Mouse (Mus musculus) liver, embryonic 11.5 days (tissue): ENCODE results near the gene Kmt2b. TPM values are rescaled to one million over a fixed set of nuclear protein-coding genes. Genes with fewer than 3 reads are reported as not detected.

Experiments
- ATAC-seq: fragments of 200-750 bp; cut with Nextera tagmentation; replicated peaks from 2 replicates; pipeline ENCODE4 v1.8.0; 2017; ENCODE audit warnings: moderate number of reproducible peaks, mild to moderate bottlenecking, moderate TSS enrichment, moderate library complexity; ENCODE audit not compliant: low FRiP score
- DNase-seq: peaks from one replicate; pipeline ENCODE4 v3.0.0-alpha.2; 2017; ENCODE audit warnings: low spot score
- H3K27ac ChIP-seq: fragments of 300-500 bp; sonication (generic); 2 replicates; pipeline ENCODE4 v1.5.1; 2014; ENCODE audit warnings: mild to moderate bottlenecking, low read depth, low read length, control low read depth
- H3K27me3 ChIP-seq: fragments of 300-500 bp; sonication (generic); replicated peaks from 2 replicates; pipeline ENCODE4 v1.6.1; 2014; ENCODE audit warnings: low read length, mixed read lengths; ENCODE audit not compliant: control insufficient read depth, insufficient read depth
- H3K36me3 ChIP-seq: fragments of 300-500 bp; sonication (generic); 2 replicates; pipeline ENCODE4 v1.6.1; 2014; ENCODE audit warnings: mild to moderate bottlenecking, low read length, moderate library complexity, mixed read lengths; ENCODE audit not compliant: control insufficient read depth, insufficient read depth
- H3K4me1 ChIP-seq: fragments of 300-500 bp; sonication (generic); replicated peaks from 2 replicates; pipeline ENCODE4 v1.6.1; 2014; ENCODE audit warnings: low read length, mixed read lengths; ENCODE audit not compliant: control insufficient read depth, insufficient read depth
- H3K4me2 ChIP-seq: fragments of 300-500 bp; sonication (generic); 2 replicates; pipeline ENCODE4 v1.6.1; 2014; ENCODE audit warnings: mild to moderate bottlenecking, control low read depth, moderate library complexity
- H3K4me3 ChIP-seq: fragments of 300-500 bp; sonication (generic); 2 replicates; pipeline ENCODE4 v1.5.1; 2014; ENCODE audit warnings: low read depth, low read length, control low read depth
- H3K9ac ChIP-seq: fragments of 300-500 bp; sonication (generic); 2 replicates; pipeline ENCODE4 v1.6.1; 2014; ENCODE audit warnings: low read depth, low read length, control low read depth
- H3K9me3 ChIP-seq: fragments of 300-500 bp; sonication (generic); 2 replicates; pipeline ENCODE4 v1.6.1; 2016; ENCODE audit warnings: low read length, inconsistent platforms, mixed read lengths; ENCODE audit not compliant: control insufficient read depth
- WGBS: fragments of 180-500 bp; shearing (Covaris S2); extraction: QIAGEN DNeasy Blood & Tissue Kit; methylation state at CpG from one replicate; pipeline ENCODE4 v1.1.7; 2014; 5-methylcytosine and 5-hydroxymethylcytosine counted together
- polyA plus RNA-seq: library from polyadenylated mRNA; unstranded; fragments of >200 nt; fragmentation: Nextera tagmentation; extraction: Ambion mirVana; gene quantifications from 2 replicates; pipeline ENCODE4 v1.2.1, GENCODE M21; 2014

Kmt2b gene
- polyA plus RNA-seq, 1 experiment from 2014 or later, result 11.4 TPM

DNA sequence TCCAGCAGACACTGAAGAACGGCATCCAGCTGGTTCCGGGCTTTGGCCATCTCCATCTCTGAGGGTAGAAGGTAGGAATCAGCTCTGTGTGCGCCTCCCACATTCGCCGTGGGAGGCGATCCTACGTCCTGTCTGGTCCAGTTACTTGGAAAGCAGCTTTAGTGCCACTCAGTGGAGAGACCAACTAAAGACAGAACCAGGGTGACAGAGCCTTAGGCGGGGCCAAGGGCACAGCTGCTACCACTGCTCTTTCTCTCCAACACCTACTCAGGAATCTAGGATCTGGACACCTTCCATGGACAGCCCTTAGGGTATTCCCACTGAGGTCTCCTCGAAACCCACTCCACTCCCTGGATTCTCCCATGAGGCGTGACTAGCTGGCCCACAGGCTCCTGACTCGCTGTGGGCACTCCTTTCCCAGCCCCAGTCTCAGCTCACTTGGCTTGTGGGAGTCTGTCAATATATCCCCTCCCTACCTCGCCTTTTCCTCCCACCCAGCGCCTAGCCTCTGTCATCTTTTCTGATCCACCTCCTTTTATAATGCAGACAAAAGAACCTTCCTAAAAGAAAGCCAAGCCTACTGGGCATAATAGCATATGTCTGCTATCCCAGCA, 30.5 kb downstream of the Kmt2b start:
- H3K4me1 ChIP-seq, result peaks cover 17% of the 10 kb centered on the region
- 87% methylated on average over 13 of the region's 13 CpGs for WGBS
- ATAC-seq (no peak), DNase-seq (no peak)
- H3K9ac ChIP-seq, result no peak overlapping the region; the same call in 1 of the 2 replicates
- H3K36me3 ChIP-seq, result peaks cover 21% of the 10 kb centered on the region
- no peak overlapping the region for H3K27ac ChIP-seq
- H3K4me3 ChIP-seq, result peak overlapping the region; percentile 75
- H3K27me3 ChIP-seq, result no peaks in the 10 kb centered on the region
- no peaks in the 10 kb centered on the region for H3K9me3 ChIP-seq
- peak overlapping the region; percentile 75 for H3K4me2 ChIP-seq

GRCm38 (mm10) chr7:30556894-30557536, 31.5 kb downstream of the Kmt2b start:
- no peak for DNase-seq
- WGBS, result 92% methylated on average over 18 of the region's 18 CpGs

GRCm38 (mm10) chr7:30553810-30554584, 34.5 kb downstream of the Kmt2b start:
- Histone ChIP-seq H3K4me1 (peaks cover 21% of the 10 kb centered on the region), H3K9ac (peak overlapping the region; percentile 82), H3K4me2 (peak overlapping the region; percentile 98), H3K9me3 (no peaks in the 10 kb centered on the region), H3K36me3 (peaks cover 21% of the 10 kb centered on the region), H3K27me3 (no peaks in the 10 kb centered on the region), H3K4me3 (peak overlapping the region; percentile 67), H3K27ac (no peak overlapping the region)
- DNase-seq (no peak), ATAC-seq (no peak)
- WGBS, result 84% methylated on average over 22 of the region's 22 CpGs

More at GRCm38 (mm10) chr7:30556894-30557536, 31.5 kb downstream of the Kmt2b start:
- H3K9me3 ChIP-seq, result no peaks in the 10 kb centered on the region
- peaks cover 21% of the 10 kb centered on the region for H3K36me3 ChIP-seq
- no peak for ATAC-seq
- H3K27me3 ChIP-seq, result no peaks in the 10 kb centered on the region
- H3K9ac ChIP-seq, result no peak overlapping the region
- H3K4me1 ChIP-seq, result peaks cover 21% of the 10 kb centered on the region
- no peak overlapping the region for H3K4me2 ChIP-seq
- 0 out of 2 replicates have a peak overlapping the region, but pooled peaks have one; percentile 2 for H3K4me3 ChIP-seq
- H3K27ac ChIP-seq, result no peak overlapping the region

- H3K36me3 ChIP-seq, result peaks cover 25% of the 10 kb centered on the region
- peak overlapping the region; percentile 84 for H3K27ac ChIP-seq
- no peaks in the 10 kb centered on the region for H3K9me3 ChIP-seq
- H3K4me1 ChIP-seq, result peaks cover 13% of the 10 kb centered on the region
- ATAC-seq (no peak), DNase-seq (peak; percentile 57)
- peak overlapping the region; percentile 98 for H3K4me2 ChIP-seq
- 7% methylated on average over 23 of the region's 23 CpGs for WGBS
- H3K9ac ChIP-seq, result peak overlapping the region; percentile 82
- H3K4me3 ChIP-seq, result peak overlapping the region; percentile 67
- H3K27me3 ChIP-seq, result no peaks in the 10 kb centered on the region
These were observed 35.4 kb downstream of the Kmt2b start for GRCm38 (mm10) chr7:30553021-30553589.

GRCm38 (mm10) chr7:30552102-30553020, 36.2 kb downstream of the Kmt2b start, which contains the start of the genes Hspb6 and Proser3:
Gene Hspb6, plus strand, starts transcription at chr7:30552178.
Gene Proser3, minus strand, starts transcription at chr7:30552299.
- Histone ChIP-seq H3K27ac (peak within 1 kb of the TSS; percentile 88), H3K4me1 (peaks cover 12% of the 10 kb centered on the region), H3K36me3 (peaks cover 29% of the 10 kb centered on the region), H3K9ac (peak within 1 kb of the TSS; percentile 82), H3K4me3 (peak within 1 kb of the TSS; percentile 67), H3K27me3 (no peaks in the 10 kb centered on the region), H3K4me2 (peak within 1 kb of the TSS; percentile 98), H3K9me3 (no peaks in the 10 kb centered on the region)
- DNase-seq (peak; percentile 95), ATAC-seq (peak; percentile 91)
- WGBS, result under 1% methylated on average over 44 of the region's 44 CpGs

DNA sequence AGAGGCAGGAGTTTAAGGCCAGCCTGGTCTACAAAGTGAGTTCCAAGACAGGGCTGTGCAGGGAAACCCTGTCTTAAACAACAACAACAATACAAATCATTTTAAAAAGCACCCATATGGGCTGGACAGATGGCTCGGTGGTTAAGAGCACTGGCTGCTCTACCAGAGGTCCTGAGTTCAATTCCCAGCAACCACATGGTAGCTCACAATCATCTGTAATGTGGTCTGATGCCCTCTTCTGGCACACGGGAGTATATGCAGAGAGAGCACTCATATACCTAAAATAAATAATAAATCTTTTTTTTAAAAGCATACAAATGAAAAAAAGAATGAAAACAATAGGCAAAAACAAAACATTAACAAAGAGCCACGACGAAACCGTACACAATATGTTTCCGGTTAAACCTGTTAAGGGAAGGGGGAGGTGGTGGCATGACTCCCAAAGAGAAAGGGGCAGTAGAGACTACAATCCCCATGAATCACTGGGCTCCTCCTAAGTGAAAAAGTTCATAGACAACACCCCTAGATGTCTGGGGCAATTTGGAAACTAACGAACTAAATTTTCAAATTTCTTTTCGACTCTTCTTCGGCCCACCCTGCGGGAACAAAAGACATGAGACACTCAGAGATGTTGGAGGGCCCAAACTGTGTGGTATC, 37.0 kb downstream of the Kmt2b start:
- peak overlapping the region; percentile 67 for H3K4me3 ChIP-seq
- peak overlapping the region; percentile 71 for H3K9ac ChIP-seq
- H3K4me1 ChIP-seq, result peaks cover 12% of the 10 kb centered on the region
- peak overlapping the region; percentile 88 for H3K27ac ChIP-seq
- no peaks in the 10 kb centered on the region for H3K27me3 ChIP-seq
- H3K36me3 ChIP-seq, result peaks cover 23% of the 10 kb centered on the region
- no peak for DNase-seq
- 3% methylated on average over 10 of the region's 10 CpGs for WGBS
- ATAC-seq, result peak; percentile 56
- H3K9me3 ChIP-seq, result no peaks in the 10 kb centered on the region
- H3K4me2 ChIP-seq, result peak overlapping the region; percentile 98

DNA sequence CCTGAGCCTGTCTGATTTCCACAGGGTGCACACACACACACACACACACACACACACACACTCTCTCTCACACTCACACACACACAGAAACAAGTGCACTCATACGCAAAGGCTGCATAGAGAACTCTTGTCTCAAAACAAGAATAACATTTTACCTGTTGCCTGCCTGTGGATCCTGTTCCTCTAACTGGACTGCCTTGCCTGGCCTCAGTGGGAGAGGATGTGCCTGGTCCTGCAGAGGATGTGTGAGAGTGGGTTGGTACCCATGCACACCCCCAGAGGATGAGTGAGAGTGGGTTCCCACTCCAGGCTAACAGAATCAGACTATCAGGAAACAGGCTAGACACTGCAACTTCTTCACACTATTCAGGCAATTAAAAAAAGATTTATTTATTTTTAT, 37.9 kb downstream of the Kmt2b start:
- Histone ChIP-seq H3K36me3 (peaks cover 21% of the 10 kb centered on the region), H3K9me3 (no peaks in the 10 kb centered on the region), H3K4me1 (peaks cover 12% of the 10 kb centered on the region), H3K4me2 (no peak overlapping the region), H3K9ac (no peak overlapping the region), H3K27me3 (no peaks in the 10 kb centered on the region), H3K4me3 (no peak overlapping the region), H3K27ac (no peak overlapping the region)
- DNase-seq (no peak), ATAC-seq (no peak)
- WGBS, result 93% methylated on average over 1 of the region's 1 CpGs
